Mouse (Mus musculus) adrenal gland, postnatal 14 days (tissue): ENCODE results near the gene Tmx4. TPM values are rescaled to one million over a fixed set of nuclear protein-coding genes. Genes with fewer than 3 reads are reported as not detected.
"Not testable (repeated sequence)": the region's sequence is repeated elsewhere in the genome, so short reads cannot be mapped to it uniquely, and the experiment has no call there.

Source experiments
- DNase-seq: peaks from one replicate; pipeline ENCODE4 v3.0.0; 2021; ENCODE audit warnings: mixed read lengths
- long read RNA-seq, 2 experiments: library from polyadenylated mRNA; stranded (forward); transcript quantifications; one replicate each; pipeline ENCODE4 v2.0.0; 2021
- total RNA-seq: library from RNA; stranded (reverse); gene quantifications from 2 replicates; pipeline ENCODE4 v1.2.3, GENCODE M21; 2021

Gene Tmx4
- 31.0 and 31.2 TPM in 2 replicates for total RNA-seq
- long read RNA-seq, experiment 1, full-length matches to known transcripts: 10 of 17 reads
- long read RNA-seq, experiment 1, partial matches to known transcripts: 0 of 17 reads
- long read RNA-seq, experiment 1, other reads (novel, unspliced or antisense): 7 of 17 reads
- long read RNA-seq, experiment 2, full-length matches to known transcripts: 16 of 20 reads
- long read RNA-seq, experiment 2, partial matches to known transcripts: 0 of 20 reads
- long read RNA-seq, experiment 2, other reads (novel, unspliced or antisense): 4 of 20 reads

GRCm38 (mm10) chr2:134643514-134644300 lies at the start of gene Tmx4:
TSS of gene Tmx4 (minus strand) at chr2:134644145.
- peak; percentile 100 for DNase-seq

- DNase-seq: no peak
Measured at GRCm38 (mm10) chr2:134692125-134692524, 48.2 kb upstream of the Tmx4 start.

- no peak for DNase-seq
Measured at GRCm38 (mm10) chr2:134691055-134691454, 47.1 kb upstream of the Tmx4 start.

- no peak for DNase-seq
Measured at GRCm38 (mm10) chr2:134682326-134682725, 38.4 kb upstream of the Tmx4 start.

- DNase-seq: peak; percentile 29
Measured at GRCm38 (mm10) chr2:134681271-134681961, 37.5 kb upstream of the Tmx4 start.

GRCm38 (mm10) chr2:134679567-134679966 lies 35.6 kb upstream of the Tmx4 start:
- no peak for DNase-seq

GRCm38 (mm10) chr2:134675465-134675864 lies 31.5 kb upstream of the Tmx4 start:
- no peak for DNase-seq

GRCm38 (mm10) chr2:134673604-134674003 lies 29.7 kb upstream of the Tmx4 start:
- DNase-seq: peak; percentile 60

- DNase-seq: no peak
Measured at GRCm38 (mm10) chr2:134656477-134656876, 12.5 kb upstream of the Tmx4 start.

GRCm38 (mm10) chr2:134654668-134655067 lies 10.7 kb upstream of the Tmx4 start:
- DNase-seq: no peak

GRCm38 (mm10) chr2:134652759-134653158 lies 8.8 kb upstream of the Tmx4 start:
- DNase-seq: no peak

GRCm38 (mm10) chr2:134648999-134649398 lies 5.1 kb upstream of the Tmx4 start:
- DNase-seq: no peak

- DNase-seq: no peak
Measured at GRCm38 (mm10) chr2:134645752-134646151, 1.8 kb upstream of the Tmx4 start.

- DNase-seq: no peak
Measured at GRCm38 (mm10) chr2:134645166-134645565, 1.2 kb upstream of the Tmx4 start.

GRCm38 (mm10) chr2:134644301-134644912 lies 462 bp upstream of the Tmx4 start:
- DNase-seq: no peak

GRCm38 (mm10) chr2:134642377-134642776 lies 1.6 kb downstream of the Tmx4 start:
- DNase-seq: no peak

- no peak for DNase-seq
Measured at GRCm38 (mm10) chr2:134641372-134641771, 2.6 kb downstream of the Tmx4 start.

GRCm38 (mm10) chr2:134640398-134640797 lies 3.5 kb downstream of the Tmx4 start:
- DNase-seq: no peak

- DNase-seq: not testable (repeated sequence)
Measured at GRCm38 (mm10) chr2:134628541-134628940, 15.4 kb downstream of the Tmx4 start.

GRCm38 (mm10) chr2:134604935-134605334 lies 39.0 kb downstream of the Tmx4 start:
- no peak for DNase-seq

GRCm38 (mm10) chr2:134591081-134591694 lies 52.8 kb downstream of the Tmx4 start:
- no peak for DNase-seq

GRCm38 (mm10) chr2:134585243-134585642 lies 58.7 kb downstream of the Tmx4 start:
- DNase-seq: no peak
